Mouse (Mus musculus) intestine, postnatal 0 days (tissue): ENCODE measurements around the gene Myh4. TPM values are rescaled to one million over a fixed set of nuclear protein-coding genes. Genes with fewer than 3 reads are reported as not detected.

ENCODE experiments used
- ATAC-seq: fragments of 200-750 bp; cut with Nextera tagmentation; 2 replicates; pipeline ENCODE4 v1.8.0; 2017; ENCODE audit warnings: mild to moderate bottlenecking, moderate TSS enrichment, moderate library complexity
- H3K27ac ChIP-seq: fragments of 300-500 bp; sonication (generic); 2 replicates; pipeline ENCODE4 v1.5.1; 2014; ENCODE audit warnings: mild to moderate bottlenecking, low read depth, low read length, moderate library complexity
- H3K27me3 ChIP-seq: fragments of 300-500 bp; sonication (generic); replicated peaks from 2 replicates; pipeline ENCODE4 v1.6.1; 2014; ENCODE audit warnings: low read length, mixed read lengths; ENCODE audit not compliant: control insufficient read depth, insufficient read depth
- H3K36me3 ChIP-seq: fragments of 300-500 bp; sonication (generic); 2 replicates; pipeline ENCODE4 v1.6.1; 2014; ENCODE audit warnings: mild to moderate bottlenecking, moderate library complexity; ENCODE audit not compliant: control insufficient read depth, insufficient read depth
- H3K4me1 ChIP-seq: fragments of 300-500 bp; sonication (generic); replicated peaks from 2 replicates; pipeline ENCODE4 v1.6.1; 2014; ENCODE audit warnings: antibody characterized with exemption, low read length, mixed read lengths; ENCODE audit not compliant: control insufficient read depth, insufficient read depth
- H3K4me2 ChIP-seq: fragments of 300-500 bp; sonication (generic); replicated peaks from 2 replicates; pipeline ENCODE4 v1.6.1; 2014; ENCODE audit warnings: low read depth, mild to moderate bottlenecking, moderate library complexity
- H3K4me3 ChIP-seq: fragments of 300-500 bp; sonication (generic); 2 replicates; pipeline ENCODE4 v1.5.1; 2014; ENCODE audit warnings: low read depth, low read length
- H3K9ac ChIP-seq: fragments of 300-500 bp; sonication (generic); 2 replicates; pipeline ENCODE4 v1.6.1; 2014; ENCODE audit warnings: mild to moderate bottlenecking, low read depth, low read length
- H3K9me3 ChIP-seq: fragments of 300-500 bp; sonication (generic); 2 replicates; pipeline ENCODE4 v1.6.1; 2016; ENCODE audit warnings: mixed run types; ENCODE audit not compliant: control insufficient read depth
- CTCF ChIP-seq: sonication (generic); IDR thresholded peaks from 2 replicates; pipeline ENCODE4 v1.5.1; 2016; ENCODE audit warnings: low read depth, mild to moderate bottlenecking, control low read depth, antibody characterized with exemption, moderate library complexity
- WGBS: fragments of 180-500 bp; shearing (Covaris S2); extraction: QIAGEN DNeasy Blood & Tissue Kit; methylation state at CpG from one replicate; pipeline ENCODE4 v1.1.7; 2014; 5-methylcytosine and 5-hydroxymethylcytosine counted together
- polyA plus RNA-seq: library from polyadenylated mRNA; unstranded; fragments of >200 nt; fragmentation: Nextera tagmentation; extraction: Ambion mirVana; gene quantifications from 2 replicates; pipeline ENCODE4 v1.2.1, GENCODE M21; 2015

The Myh4 gene
- polyA plus RNA-seq: not detected in 2 replicates

- H3K4me1 ChIP-seq: no peaks in the 10 kb centered on the region
- TF ChIP-seq CTCF: no peak
- no peak within 1 kb of the TSS for H3K4me2 ChIP-seq
- H3K27ac ChIP-seq: no peak within 1 kb of the TSS
- no peaks in the 10 kb centered on the region for H3K36me3 ChIP-seq
- no peak within 1 kb of the TSS for H3K4me3 ChIP-seq
- ATAC-seq: no peak
- 81% methylated on average over 5 of the region's 5 CpGs for WGBS
- no peak within 1 kb of the TSS for H3K9ac ChIP-seq
- no peaks in the 10 kb centered on the region for H3K9me3 ChIP-seq
- no peaks in the 10 kb centered on the region for H3K27me3 ChIP-seq
Measured at GRCm38 (mm10) chr11:67237481-67238079, at the start of gene Myh4. Gene Myh4, plus strand, starts transcription at chr11:67238029.

GRCm38 (mm10) chr11:67190316-67190715, 47.5 kb upstream of the Myh4 start:
- no peak overlapping the region for H3K4me2 ChIP-seq
- no peak overlapping the region for H3K27ac ChIP-seq
- no peak overlapping the region for H3K4me3 ChIP-seq
- H3K9ac ChIP-seq: no peak overlapping the region
- no peaks in the 10 kb centered on the region for H3K36me3 ChIP-seq
- no peaks in the 10 kb centered on the region for H3K4me1 ChIP-seq
- TF ChIP-seq CTCF: no peak
- 84% methylated on average over 10 of the region's 10 CpGs for WGBS
- H3K27me3 ChIP-seq: no peaks in the 10 kb centered on the region
- no peak for ATAC-seq
- no peaks in the 10 kb centered on the region for H3K9me3 ChIP-seq

- Histone ChIP-seq H3K4me2 (no peak overlapping the region), H3K36me3 (no peaks in the 10 kb centered on the region), H3K4me3 (no peak overlapping the region), H3K9me3 (no peaks in the 10 kb centered on the region), H3K4me1 (no peaks in the 10 kb centered on the region), H3K27me3 (no peaks in the 10 kb centered on the region), H3K9ac (no peak overlapping the region), H3K27ac (no peak overlapping the region)
- no peak for ATAC-seq
- WGBS: 91% methylated on average over 2 of the region's 2 CpGs
- no peak for TF ChIP-seq CTCF
Measured at GRCm38 (mm10) chr11:67190814-67191213, 47.0 kb upstream of the Myh4 start.

DNA sequence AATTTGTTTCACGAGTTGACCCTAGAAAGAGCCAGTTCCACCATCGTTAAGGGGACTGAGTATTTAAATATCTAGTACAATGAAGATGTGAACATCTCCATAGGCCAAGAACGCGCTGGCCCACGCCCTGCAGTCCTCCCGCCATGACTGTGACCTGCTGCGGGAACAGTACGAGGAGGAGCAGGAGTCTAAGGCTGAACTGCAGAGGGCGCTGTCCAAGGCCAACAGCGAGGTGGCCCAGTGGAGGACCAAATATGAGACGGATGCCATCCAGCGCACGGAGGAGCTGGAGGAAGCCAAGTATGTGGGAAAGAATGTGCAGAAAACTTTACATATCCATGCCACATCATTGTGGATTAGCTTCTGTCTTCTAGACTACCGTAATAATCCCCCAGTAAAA, 46.3 kb upstream of the Myh4 start:
- TF ChIP-seq CTCF: no peak
- 87% methylated on average over 14 of the region's 14 CpGs for WGBS
- Histone ChIP-seq H3K4me2 (no peak overlapping the region), H3K4me3 (no peak overlapping the region), H3K4me1 (no peaks in the 10 kb centered on the region), H3K9ac (no peak overlapping the region), H3K27ac (no peak overlapping the region), H3K36me3 (no peaks in the 10 kb centered on the region), H3K9me3 (no peaks in the 10 kb centered on the region), H3K27me3 (no peaks in the 10 kb centered on the region)
- no peak for ATAC-seq

- no peaks in the 10 kb centered on the region for H3K36me3 ChIP-seq
- no peak overlapping the region for H3K4me3 ChIP-seq
- no peaks in the 10 kb centered on the region for H3K4me1 ChIP-seq
- H3K27ac ChIP-seq: no peak overlapping the region
- no peaks in the 10 kb centered on the region for H3K9me3 ChIP-seq
- TF ChIP-seq CTCF: no peak
- no peak overlapping the region for H3K4me2 ChIP-seq
- no peaks in the 10 kb centered on the region for H3K27me3 ChIP-seq
- ATAC-seq: no peak
- WGBS: 49% methylated on average over 1 of the region's 1 CpGs
- H3K9ac ChIP-seq: no peak overlapping the region
Measured at GRCm38 (mm10) chr11:67199321-67199720, 38.5 kb upstream of the Myh4 start.

GRCm38 (mm10) chr11:67199752-67200151, 38.1 kb upstream of the Myh4 start, which contains the start of gene Myh1:
Gene Myh1, plus strand, starts transcription at chr11:67200052.
- Histone ChIP-seq H3K27me3 (no peaks in the 10 kb centered on the region), H3K4me2 (no peak within 1 kb of the TSS), H3K36me3 (no peaks in the 10 kb centered on the region), H3K9ac (no peak within 1 kb of the TSS), H3K9me3 (no peaks in the 10 kb centered on the region), H3K4me1 (no peaks in the 10 kb centered on the region), H3K4me3 (no peak within 1 kb of the TSS), H3K27ac (no peak within 1 kb of the TSS)
- no peak for TF ChIP-seq CTCF
- ATAC-seq: no peak
- WGBS: 78% methylated on average over 4 of the region's 4 CpGs

GRCm38 (mm10) chr11:67204766-67205165, 33.1 kb upstream of the Myh4 start:
- TF ChIP-seq CTCF: no peak
- H3K9ac ChIP-seq: no peak overlapping the region
- no peaks in the 10 kb centered on the region for H3K4me1 ChIP-seq
- H3K9me3 ChIP-seq: no peaks in the 10 kb centered on the region
- H3K4me2 ChIP-seq: no peak overlapping the region
- ATAC-seq: no peak
- no peak overlapping the region for H3K27ac ChIP-seq
- 78% methylated on average over 3 of the region's 3 CpGs for WGBS
- no peaks in the 10 kb centered on the region for H3K36me3 ChIP-seq
- H3K4me3 ChIP-seq: no peak overlapping the region
- no peaks in the 10 kb centered on the region for H3K27me3 ChIP-seq
